Mouse (Mus musculus) liver, embryonic 14.5 days (tissue): Measurements from ENCODE around the gene Snx7.

ENCODE experiments used
- CTCF ChIP-seq: IDR thresholded peaks from 2 replicates; pipeline ENCODE4 v1.5.1; 2016; ENCODE audit warnings: antibody characterized with exemption, low read depth, control low read depth
- EP300 ChIP-seq: IDR thresholded peaks from 2 replicates; pipeline ENCODE4 v1.6.1; 2016; ENCODE audit warnings: antibody characterized with exemption, low read depth

GRCm38 (mm10) chr3:117853729-117854128 is 15.0 kb downstream of the Snx7 start:
- no peak for TF ChIP-seq CTCF
- no peak for TF ChIP-seq EP300
